Mouse (Mus musculus) lung, postnatal 0 days (tissue): ENCODE results near the gene Irf2. TPM values are rescaled to one million over a fixed set of nuclear protein-coding genes. Genes with fewer than 3 reads are reported as not detected.
A peak's percentile ranks its signal among the peaks of the same experiment; 100 is the strongest.

Source experiments
- ATAC-seq: fragments of 200-750 bp; cut with Nextera tagmentation; 2 replicates; pipeline ENCODE4 v1.8.0; 2017; ENCODE audit warnings: moderate library complexity
- DNase-seq: peaks from one replicate; pipeline ENCODE4 v3.0.0-alpha.2; 2016; ENCODE audit warnings: low spot score
- H3K27ac ChIP-seq: fragments of 300-500 bp; sonication (generic); 2 replicates; pipeline ENCODE4 v1.5.1; 2014; ENCODE audit warnings: antibody characterized with exemption, mild to moderate bottlenecking, low read length, mixed read lengths
- H3K27me3 ChIP-seq: fragments of 300-500 bp; sonication (generic); replicated peaks from 2 replicates; pipeline ENCODE4 v1.6.1; 2014; ENCODE audit warnings: low read length, mixed read lengths; ENCODE audit not compliant: insufficient read depth
- H3K36me3 ChIP-seq: fragments of 300-500 bp; sonication (generic); 2 replicates; pipeline ENCODE4 v1.6.1; 2014; ENCODE audit warnings: low read length, mixed read lengths; ENCODE audit not compliant: insufficient read depth
- H3K4me1 ChIP-seq: fragments of 300-500 bp; sonication (generic); 2 replicates; pipeline ENCODE4 v1.6.1; 2014; ENCODE audit warnings: antibody characterized with exemption, low read depth, low read length, mixed read lengths; ENCODE audit not compliant: insufficient read depth
- H3K4me2 ChIP-seq: fragments of 300-500 bp; sonication (generic); replicated peaks from 2 replicates; pipeline ENCODE4 v1.6.1; 2014; ENCODE audit warnings: low read depth, mild to moderate bottlenecking, low read length, moderate library complexity, mixed read lengths
- H3K4me3 ChIP-seq: fragments of 300-500 bp; sonication (generic); 2 replicates; pipeline ENCODE4 v1.5.1; 2014; ENCODE audit warnings: low read depth, low read length
- H3K9ac ChIP-seq: fragments of 300-500 bp; sonication (generic); replicated peaks from 2 replicates; pipeline ENCODE4 v1.6.1; 2014; ENCODE audit warnings: low read depth, mild to moderate bottlenecking
- H3K9me3 ChIP-seq: fragments of 300-500 bp; sonication (generic); 2 replicates; pipeline ENCODE4 v1.6.1; 2016; ENCODE audit warnings: low read length, mixed read lengths
- CTCF ChIP-seq: IDR thresholded peaks from 2 replicates; pipeline ENCODE4 v1.5.1; 2016; ENCODE audit warnings: antibody characterized with exemption, mild to moderate bottlenecking
- EP300 ChIP-seq: IDR thresholded peaks from 2 replicates; pipeline ENCODE4 v1.6.1; 2016; ENCODE audit warnings: antibody characterized with exemption, mild to moderate bottlenecking, control low read depth
- WGBS: fragments of 180-500 bp; shearing (Covaris S2); extraction: QIAGEN DNeasy Blood & Tissue Kit; methylation state at CpG from one replicate; pipeline ENCODE4 v1.1.7; 2014; 5-methylcytosine and 5-hydroxymethylcytosine counted together
- polyA plus RNA-seq: library from polyadenylated mRNA; unstranded; fragments of >200 nt; fragmentation: Nextera tagmentation; extraction: Ambion mirVana; gene quantifications from 2 replicates; pipeline ENCODE4 v1.2.1, GENCODE M21; 2015

The Irf2 gene
- polyA plus RNA-seq, 1 experiment from 2014 or later = 64.9 TPM

- Histone ChIP-seq H3K27ac (no peak overlapping the region), H3K9ac (no peak overlapping the region), H3K4me1 (no peaks in the 10 kb centered on the region), H3K4me3 (no peak overlapping the region), H3K4me2 (no peak overlapping the region), H3K9me3 (no peaks in the 10 kb centered on the region), H3K27me3 (no peaks in the 10 kb centered on the region), H3K36me3 (peaks cover 7% of the 10 kb centered on the region; the same call in 1 of the 2 replicates)
- DNase-seq (no peak), ATAC-seq (no peak)
- 74% methylated on average over 8 of the region's 8 CpGs for WGBS
- TF ChIP-seq EP300 (no peak), CTCF (no peak; the same call in 1 of the 2 replicates)
These were observed 96.6 kb downstream of the Irf2 start for GRCm38 (mm10) chr8:46836011-46836652.

- H3K27ac ChIP-seq = no peak overlapping the region
- no peak overlapping the region for H3K9ac ChIP-seq
- WGBS = 72% methylated on average over 5 of the region's 5 CpGs
- DNase-seq = no peak
- TF ChIP-seq CTCF (no peak), EP300 (no peak)
- H3K4me2 ChIP-seq = no peak overlapping the region
- peaks cover 5% of the 10 kb centered on the region; the same call in 1 of the 2 replicates for H3K4me1 ChIP-seq
- H3K27me3 ChIP-seq = no peaks in the 10 kb centered on the region
- peaks cover 7% of the 10 kb centered on the region; the same call in 1 of the 2 replicates for H3K36me3 ChIP-seq
- H3K4me3 ChIP-seq = no peak overlapping the region
- no peak for ATAC-seq
- no peaks in the 10 kb centered on the region for H3K9me3 ChIP-seq
These were observed 97.4 kb downstream of the Irf2 start for GRCm38 (mm10) chr8:46836949-46837348.

GRCm38 (mm10) chr8:46838052-46838451 is 98.5 kb downstream of the Irf2 start:
- no peaks in the 10 kb centered on the region for H3K9me3 ChIP-seq
- WGBS = 48% methylated on average over 5 of the region's 5 CpGs
- H3K4me3 ChIP-seq = no peak overlapping the region
- TF ChIP-seq EP300 (no peak), CTCF (no peak)
- H3K27me3 ChIP-seq = no peaks in the 10 kb centered on the region
- peaks cover 13% of the 10 kb centered on the region; the same call in 1 of the 2 replicates for H3K4me1 ChIP-seq
- DNase-seq = no peak
- no peak for ATAC-seq
- peaks cover 7% of the 10 kb centered on the region; the same call in 1 of the 2 replicates for H3K36me3 ChIP-seq
- no peak overlapping the region for H3K4me2 ChIP-seq
- H3K27ac ChIP-seq = no peak overlapping the region
- H3K9ac ChIP-seq = no peak overlapping the region

- ATAC-seq = no peak
These were observed 100.9 kb downstream of the Irf2 start for GRCm38 (mm10) chr8:46840390-46840789.

GRCm38 (mm10) chr8:46840791-46841190 is 101.3 kb downstream of the Irf2 start:
- H3K9me3 ChIP-seq = no peaks in the 10 kb centered on the region
- peaks cover 8% of the 10 kb centered on the region; the same call in 1 of the 2 replicates for H3K36me3 ChIP-seq
- DNase-seq (no peak), ATAC-seq (no peak)
- peaks cover 37% of the 10 kb centered on the region for H3K4me1 ChIP-seq
- TF ChIP-seq EP300 = no peak
- no peak for TF ChIP-seq CTCF
- H3K27ac ChIP-seq = no peak overlapping the region
- H3K4me3 ChIP-seq = no peak overlapping the region
- no peaks in the 10 kb centered on the region for H3K27me3 ChIP-seq
- 91% methylated on average over 10 of the region's 10 CpGs for WGBS
- H3K4me2 ChIP-seq = no peak overlapping the region
- H3K9ac ChIP-seq = no peak overlapping the region

More at GRCm38 (mm10) chr8:46840390-46840789, 100.9 kb downstream of the Irf2 start:
- no peak overlapping the region for H3K4me2 ChIP-seq
- no peak overlapping the region for H3K9ac ChIP-seq
- 88% methylated on average over 4 of the region's 4 CpGs for WGBS
- no peak for DNase-seq
- H3K27ac ChIP-seq = no peak overlapping the region
- peaks cover 34% of the 10 kb centered on the region for H3K4me1 ChIP-seq
- no peaks in the 10 kb centered on the region for H3K27me3 ChIP-seq
- peaks cover 7% of the 10 kb centered on the region; the same call in 1 of the 2 replicates for H3K36me3 ChIP-seq
- TF ChIP-seq EP300 (no peak), CTCF (no peak)
- H3K9me3 ChIP-seq = no peaks in the 10 kb centered on the region
- H3K4me3 ChIP-seq = no peak overlapping the region

- TF ChIP-seq EP300 = peak; percentile 96
- no peak for TF ChIP-seq CTCF
- H3K4me2 ChIP-seq = peak overlapping the region; percentile 11
- no peak overlapping the region for H3K4me3 ChIP-seq
- H3K9ac ChIP-seq = no peak overlapping the region
- peak; percentile 79 for ATAC-seq
- H3K27me3 ChIP-seq = no peaks in the 10 kb centered on the region
- WGBS = 1% methylated on average over 5 of the region's 5 CpGs
- peaks cover 14% of the 10 kb centered on the region; the same call in 1 of the 2 replicates for H3K36me3 ChIP-seq
- H3K27ac ChIP-seq = peak overlapping the region; percentile 92
- peak; percentile 94 for DNase-seq
- no peaks in the 10 kb centered on the region for H3K9me3 ChIP-seq
- H3K4me1 ChIP-seq = peaks cover 39% of the 10 kb centered on the region
These were observed 103.2 kb downstream of the Irf2 start for GRCm38 (mm10) chr8:46842676-46843181.
